26 mouse cellular contexts compared by ENCODE assay signal in genomic region chr5:92318596-92318995, GRCm38 (mm10). TPM values are rescaled to one million over a fixed set of nuclear protein-coding genes. Genes with fewer than 3 reads are reported as not detected.
A peak's percentile ranks its signal among the peaks of the same experiment; 100 is the strongest.
DNase-seq lines count a peak whose midpoint lies in the region; ATAC-seq and TF ChIP-seq lines count a peak whose summit lies in the region.
"Had no signal": no experiment of that assay in that cellular context is flagged by ENCODE, and none has a peak within 500 bp of the region (broad histone marks: within the 10 kb centered on the region; RNA-seq: fewer than 3 reads in every experiment).

No protein-coding gene starts in this region.

- H3K4me3 ChIP-seq in lung, postnatal 0 days (ENCODE audit: low read depth, low read length) = no peak overlapping the region
- H3K4me3 ChIP-seq in bone marrow macrophage, adult 2 months (ENCODE audit: insufficient read depth, low read length) = no peak overlapping the region
- no peak overlapping the region for H3K4me3 ChIP-seq in hindbrain, embryonic 11.5 days (ENCODE audit: low read depth, low read length)
- H3K4me3 ChIP-seq in heart, embryonic 11.5 days (ENCODE audit: low read depth, low read length) = no peak overlapping the region
- H3K4me3 ChIP-seq: embryonic facial prominence, embryonic 15.5 days; limb, embryonic 10.5 days; midbrain, embryonic 13.5 days; myocyte; stomach, embryonic 15.5 days had no signal

- TF ChIP-seq CTCF in lung, postnatal 0 days (IDR thresholded peaks at IDR 0.05) = no peak
- no peak for TF ChIP-seq CTCF in bone marrow macrophage, adult 2 months (IDR thresholded peaks at IDR 0.05; ENCODE audit: low read depth, low read length)

- no peak overlapping the region for H3K27ac ChIP-seq in lung, postnatal 0 days (ENCODE audit: low read length)
- peak overlapping the region; percentile 50 for H3K27ac ChIP-seq in bone marrow macrophage, adult 2 months (ENCODE audit: insufficient read depth, low read depth, low read length)
- H3K27ac ChIP-seq in hindbrain, embryonic 11.5 days (ENCODE audit: low read depth, low read length) = no peak overlapping the region
- no peak overlapping the region for H3K27ac ChIP-seq in heart, embryonic 11.5 days (ENCODE audit: low read depth, low read length)
- H3K27ac ChIP-seq: embryonic facial prominence, embryonic 15.5 days; hindbrain, embryonic 14.5 days; limb, embryonic 10.5 days; macrophage; midbrain, embryonic 13.5 days; stomach, embryonic 15.5 days had no signal

- 79% methylated on average over 14 of the region's 14 CpGs for WGBS in lung, postnatal 0 days
- WGBS in hindbrain, embryonic 11.5 days = 93% methylated on average over 14 of the region's 14 CpGs
- whole genome bisulfite sequencing in heart, embryonic 11.5 days (ENCODE audit: insufficient replicate concordance) = 83% methylated on average over 14 of the region's 14 CpGs

- ATAC-seq in lung, postnatal 0 days = no peak
- ATAC-seq in granulocyte monocyte progenitor cell, adult 5-6 weeks (replicated peaks; ENCODE audit: poor library complexity, severe bottlenecking) = peak; percentile 83
- no peak for ATAC-seq in hindbrain, embryonic 11.5 days (ENCODE audit: low FRiP score)
- ATAC-seq in activated CD4-positive, CD25-positive, alpha-beta regulatory T cell, adult 4 months = no peak
- ATAC-seq in heart, embryonic 11.5 days (replicated peaks; ENCODE audit: insufficient number of reproducible peaks, low FRiP score, low TSS enrichment) = no peak
- ATAC-seq: CD4-positive, CD25-positive, alpha-beta regulatory T cell, adult 4 months; forebrain, embryonic 16.5 days; midbrain, embryonic 13.5 days had no signal

- H3K36me3 ChIP-seq in lung, postnatal 0 days (ENCODE audit: insufficient read depth, low read length) = no peaks in the 10 kb centered on the region
- no peaks in the 10 kb centered on the region for H3K36me3 ChIP-seq in hindbrain, embryonic 11.5 days (ENCODE audit: control insufficient read depth, insufficient read depth, low read length)
- H3K36me3 ChIP-seq in heart, embryonic 11.5 days (ENCODE audit: control insufficient read depth, insufficient read depth, low read length) = no peaks in the 10 kb centered on the region
- H3K36me3 ChIP-seq: embryonic facial prominence, embryonic 15.5 days; limb, embryonic 10.5 days; midbrain, embryonic 13.5 days; stomach, embryonic 15.5 days had no signal

- TF ChIP-seq POLR2A in bone marrow macrophage, adult 2 months (IDR thresholded peaks at IDR 0.05; ENCODE audit: borderline replicate concordance, low read depth, low read length) = no peak

- H3K27me3 ChIP-seq in lung, postnatal 0 days (replicated peaks; ENCODE audit: insufficient read depth, low read length) = no peaks in the 10 kb centered on the region
- no peaks in the 10 kb centered on the region for H3K27me3 ChIP-seq in hindbrain, embryonic 11.5 days (ENCODE audit: control insufficient read depth, insufficient read depth, low read length)
- no peaks in the 10 kb centered on the region for H3K27me3 ChIP-seq in heart, embryonic 11.5 days (ENCODE audit: control insufficient read depth, insufficient read depth, low read length)
- H3K27me3 ChIP-seq: embryonic facial prominence, embryonic 15.5 days; midbrain, embryonic 13.5 days; stomach, embryonic 15.5 days had no signal

- H3K4me1 ChIP-seq in lung, postnatal 0 days (ENCODE audit: insufficient read depth, low read depth, low read length) = no peaks in the 10 kb centered on the region
- H3K4me1 ChIP-seq in bone marrow macrophage, adult 2 months (ENCODE audit: control insufficient read depth, insufficient read depth, low read length) = peaks cover 11% of the 10 kb centered on the region
- no peaks in the 10 kb centered on the region for H3K4me1 ChIP-seq in hindbrain, embryonic 11.5 days (replicated peaks; ENCODE audit: control insufficient read depth, insufficient read depth, low read length)
- H3K4me1 ChIP-seq in heart, embryonic 11.5 days (ENCODE audit: control insufficient read depth, insufficient read depth, low read length) = no peaks in the 10 kb centered on the region
- H3K4me1 ChIP-seq: embryonic facial prominence, embryonic 15.5 days; midbrain, embryonic 13.5 days; stomach, embryonic 15.5 days had no signal

- no peak overlapping the region for H3K9ac ChIP-seq in lung, postnatal 0 days (replicated peaks; ENCODE audit: low read depth)
- H3K9ac ChIP-seq in hindbrain, embryonic 11.5 days (ENCODE audit: low read depth, low read length) = no peak overlapping the region
- no peak overlapping the region for H3K9ac ChIP-seq in heart, embryonic 11.5 days (ENCODE audit: low read depth, low read length)
- H3K9ac ChIP-seq: embryonic facial prominence, embryonic 15.5 days; hindbrain, embryonic 14.5 days; midbrain, embryonic 13.5 days; stomach, embryonic 15.5 days had no signal

- H3K4me2 ChIP-seq in lung, postnatal 0 days (replicated peaks; ENCODE audit: low read depth, low read length) = no peak overlapping the region
- no peak overlapping the region for H3K4me2 ChIP-seq in hindbrain, embryonic 11.5 days (replicated peaks; ENCODE audit: low read depth, low read length)
- no peak overlapping the region for H3K4me2 ChIP-seq in heart, embryonic 11.5 days
- H3K4me2 ChIP-seq: embryonic facial prominence, embryonic 15.5 days; hindbrain, embryonic 14.5 days; liver, embryonic 11.5 days; midbrain, embryonic 13.5 days; stomach, embryonic 15.5 days had no signal

- H3K9me3 ChIP-seq in lung, postnatal 0 days (ENCODE audit: low read length) = no peaks in the 10 kb centered on the region
- H3K9me3 ChIP-seq in hindbrain, embryonic 11.5 days (ENCODE audit: control insufficient read depth, low read length) = no peaks in the 10 kb centered on the region
- no peaks in the 10 kb centered on the region for H3K9me3 ChIP-seq in heart, embryonic 11.5 days (replicated peaks; ENCODE audit: control insufficient read depth, low read length)
- H3K9me3 ChIP-seq: embryonic facial prominence, embryonic 15.5 days; limb, embryonic 10.5 days; midbrain, embryonic 13.5 days; stomach, embryonic 15.5 days had no signal

- no peak for TF ChIP-seq EP300 in lung, postnatal 0 days (IDR thresholded peaks at IDR 0.05)

- peak; percentile 32 for DNase-seq in lung, postnatal 36 days
- DNase-seq in lung, postnatal 0 days (ENCODE audit: low spot score) = no peak
- no peak for DNase-seq in hindbrain, embryonic 11.5 days (ENCODE audit: low spot score)
- DNase-seq: cerebellum, adult 18-20 months; cerebellum, postnatal 25 days; kidney, adult 9 months; kidney, postnatal 36 days; lung, adult 18-20 months; thymus, adult 18-20 months had no signal

RNA-seq across cellular contexts. Expression of gene Sdad1, which starts 8.3 kb away (rescaled TPM):
- polyA plus RNA-seq in lung, postnatal 0 days (2015; fragmentation: Nextera tagmentation; extraction: Ambion mirVana) = 14.8 and 15.0 TPM in 2 replicates
- 10.2 and 11.1 TPM in 2 replicates for polyA plus RNA-seq in bone marrow macrophage, adult 2 months (2012; ENCODE audit: insufficient read depth, insufficient read length, missing spikeins)
- 41.2 and 46.9 TPM in 2 replicates for total RNA-seq in granulocyte monocyte progenitor cell, adult 5-6 weeks (2014; fragmentation: Nextera tagmentation)
- 67.5 and 84.2 TPM in 2 replicates for total RNA-seq in granulocyte monocyte progenitor cell, adult 5-6 weeks (2017)
- polyA plus RNA-seq in hindbrain, embryonic 11.5 days (2014; fragmentation: Nextera tagmentation; extraction: Ambion mirVana) = 36.3 and 49.1 TPM in 2 replicates
- polyA plus RNA-seq in activated CD4-positive, CD25-positive, alpha-beta regulatory T cell, adult 4 months (2017; shearing (Covaris generic)) = 10 to 100 TPM; 37.7 to 41.4 TPM
- 24.7 and 30.5 TPM in 2 replicates for polyA plus RNA-seq in heart, embryonic 11.5 days (2014; fragmentation: Nextera tagmentation; extraction: Ambion mirVana)

RNA-seq across cellular contexts. Expression of gene Cxcl9, which starts 9.3 kb away (rescaled TPM):
- polyA plus RNA-seq in lung, postnatal 0 days (2015; fragmentation: Nextera tagmentation; extraction: Ambion mirVana) = not detected in 2 replicates
- polyA plus RNA-seq in bone marrow macrophage, adult 2 months (2012; ENCODE audit: insufficient read depth, insufficient read length, missing spikeins) = 0.38 and 0.55 TPM in 2 replicates
- total RNA-seq in granulocyte monocyte progenitor cell, adult 5-6 weeks (2014; fragmentation: Nextera tagmentation) = not detected in 2 replicates
- 0.22 and 0.52 TPM in 2 replicates for total RNA-seq in granulocyte monocyte progenitor cell, adult 5-6 weeks (2017)
- polyA plus RNA-seq in hindbrain, embryonic 11.5 days (2014; fragmentation: Nextera tagmentation; extraction: Ambion mirVana) = not detected in 2 replicates
- polyA plus RNA-seq in activated CD4-positive, CD25-positive, alpha-beta regulatory T cell, adult 4 months (2017; shearing (Covaris generic)) = under 1 TPM in 1 of 2 experiments, not detected in 1; 0.20 TPM
- not detected in 2 replicates for polyA plus RNA-seq in heart, embryonic 11.5 days (2014; fragmentation: Nextera tagmentation; extraction: Ambion mirVana)
- total RNA-seq: ES-E14 had no signal
- polyA plus RNA-seq: forebrain, embryonic 16.5 days; hindbrain, embryonic 14.5 days; intestine, embryonic 14.5 days; limb, embryonic 10.5 days; liver, embryonic 11.5 days; midbrain, embryonic 13.5 days; neural tube, embryonic 14.5 days; stomach, embryonic 15.5 days had no signal

RNA-seq across cellular contexts. Expression of gene Art3, which starts 13.0 kb away (rescaled TPM):
- polyA plus RNA-seq in lung, postnatal 0 days (2015; fragmentation: Nextera tagmentation; extraction: Ambion mirVana) = 37.0 and 46.5 TPM in 2 replicates
- not detected in 2 replicates for polyA plus RNA-seq in bone marrow macrophage, adult 2 months (2012; ENCODE audit: insufficient read depth, insufficient read length, missing spikeins)
- total RNA-seq in granulocyte monocyte progenitor cell, adult 5-6 weeks (2014; fragmentation: Nextera tagmentation) = 1.1 TPM in 1 of 2 replicates, not detected in the other
- total RNA-seq in granulocyte monocyte progenitor cell, adult 5-6 weeks (2017) = 4.8 TPM in 1 of 2 replicates, not detected in the other
- 3.4 and 3.6 TPM in 2 replicates for polyA plus RNA-seq in hindbrain, embryonic 11.5 days (2014; fragmentation: Nextera tagmentation; extraction: Ambion mirVana)
- polyA plus RNA-seq in activated CD4-positive, CD25-positive, alpha-beta regulatory T cell, adult 4 months (2017; shearing (Covaris generic)) = 1 to 10 TPM; 7.7 to 9.8 TPM
- 37.0 and 37.6 TPM in 2 replicates for polyA plus RNA-seq in heart, embryonic 11.5 days (2014; fragmentation: Nextera tagmentation; extraction: Ambion mirVana)
- polyA plus RNA-seq: macrophage had no signal

RNA-seq across cellular contexts. Expression of gene Cxcl10, which starts 30.1 kb away (rescaled TPM):
- 0.49 and 3.1 TPM in 2 replicates for polyA plus RNA-seq in lung, postnatal 0 days (2015; fragmentation: Nextera tagmentation; extraction: Ambion mirVana)
- polyA plus RNA-seq in bone marrow macrophage, adult 2 months (2012; ENCODE audit: insufficient read depth, insufficient read length, missing spikeins) = 30.4 and 32.0 TPM in 2 replicates
- not detected in 2 replicates for total RNA-seq in granulocyte monocyte progenitor cell, adult 5-6 weeks (2014; fragmentation: Nextera tagmentation)
- total RNA-seq in granulocyte monocyte progenitor cell, adult 5-6 weeks (2017) = 4.6 and 18.8 TPM in 2 replicates
- polyA plus RNA-seq in hindbrain, embryonic 11.5 days (2014; fragmentation: Nextera tagmentation; extraction: Ambion mirVana) = 0.57 and 0.71 TPM in 2 replicates
- 10 to 100 TPM; 10.2 to 27.1 TPM for polyA plus RNA-seq in activated CD4-positive, CD25-positive, alpha-beta regulatory T cell, adult 4 months (2017; shearing (Covaris generic))
- 0.72 TPM in 1 of 2 replicates, not detected in the other for polyA plus RNA-seq in heart, embryonic 11.5 days (2014; fragmentation: Nextera tagmentation; extraction: Ambion mirVana)
- polyA plus RNA-seq: forebrain, embryonic 16.5 days; neural tube, embryonic 14.5 days had no signal

RNA-seq across cellular contexts. Expression of gene Naaa, which starts 40.6 kb away (rescaled TPM):
- 27.2 and 27.8 TPM in 2 replicates for polyA plus RNA-seq in lung, postnatal 0 days (2015; fragmentation: Nextera tagmentation; extraction: Ambion mirVana)
- polyA plus RNA-seq in bone marrow macrophage, adult 2 months (2012; ENCODE audit: insufficient read depth, insufficient read length, missing spikeins) = 71.6 and 76.6 TPM in 2 replicates
- total RNA-seq in granulocyte monocyte progenitor cell, adult 5-6 weeks (2014; fragmentation: Nextera tagmentation) = 5.8 and 17.9 TPM in 2 replicates
- total RNA-seq in granulocyte monocyte progenitor cell, adult 5-6 weeks (2017) = 7.2 and 11.9 TPM in 2 replicates
- 4.7 and 5.5 TPM in 2 replicates for polyA plus RNA-seq in hindbrain, embryonic 11.5 days (2014; fragmentation: Nextera tagmentation; extraction: Ambion mirVana)
- 10 to 100 TPM in 1 of 2 experiments, 1 to 10 TPM in 1; 9.2 to 11.5 TPM for polyA plus RNA-seq in activated CD4-positive, CD25-positive, alpha-beta regulatory T cell, adult 4 months (2017; shearing (Covaris generic))
- 6.9 and 8.4 TPM in 2 replicates for polyA plus RNA-seq in heart, embryonic 11.5 days (2014; fragmentation: Nextera tagmentation; extraction: Ambion mirVana)
